Mouse (Mus musculus) G1E (cell line): ENCODE data around the gene Whrn.

Source experiments
- CTCF ChIP-seq: IDR thresholded peaks from 2 replicates; pipeline ENCODE4 v1.5.1; 2012; ENCODE audit warnings: low read depth, low read length, inconsistent platforms, mixed read lengths
- GATA1 ChIP-seq: IDR thresholded peaks from 2 replicates; pipeline ENCODE4 v1.6.1; 2012; ENCODE audit warnings: borderline replicate concordance, low read length, inconsistent platforms, mixed read lengths
- GATA2 ChIP-seq: IDR thresholded peaks from 2 replicates; pipeline ENCODE4 v1.6.1; 2012; ENCODE audit warnings: low read depth, low read length, inconsistent platforms, borderline replicate concordance

DNA sequence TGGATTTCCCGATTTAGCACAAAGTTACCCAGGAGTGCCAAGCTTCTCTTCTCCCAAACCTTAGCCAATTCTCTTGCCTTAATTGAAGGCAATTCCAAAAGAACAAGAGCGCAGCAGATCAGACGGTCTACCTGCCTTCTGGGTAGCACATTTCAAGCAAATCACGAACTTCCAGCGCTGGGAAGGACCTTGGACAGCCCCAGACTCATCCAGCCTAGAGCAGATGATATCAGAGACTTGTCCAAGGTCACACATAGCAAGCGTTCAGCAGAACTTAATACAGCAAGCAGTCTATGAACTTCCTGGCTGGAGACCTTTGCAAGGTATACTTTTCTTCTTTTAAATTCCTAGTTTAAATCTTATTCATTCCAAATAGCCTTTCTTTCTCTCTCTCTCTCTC, 4.3 kb downstream of the Whrn start:
- TF ChIP-seq CTCF = no peak
- TF ChIP-seq GATA1 = no peak
- TF ChIP-seq GATA2 = no peak
